Mouse (Mus musculus) hindbrain, embryonic 14.5 days (tissue): Measurements from ENCODE around the gene Gm10100. TPM values are rescaled to one million over a fixed set of nuclear protein-coding genes. Genes with fewer than 3 reads are reported as not detected.
"Not testable (repeated sequence)": the region's sequence is repeated elsewhere in the genome, so short reads cannot be mapped to it uniquely, and the experiment has no call there.

ENCODE experiments used
- ATAC-seq: fragments of 200-750 bp; cut with Nextera tagmentation; 2 replicates; pipeline ENCODE4 v1.8.0; 2017; ENCODE audit warnings: moderate number of reproducible peaks, mild to moderate bottlenecking, moderate TSS enrichment, moderate library complexity; ENCODE audit not compliant: low FRiP score
- DNase-seq: peaks from one replicate; pipeline ENCODE4 v3.0.0-alpha.2; 2015; ENCODE audit warnings: low spot score
- H3K27ac ChIP-seq: fragments of 300-500 bp; sonication (generic); 2 replicates; pipeline ENCODE4 v1.5.1; 2014; ENCODE audit warnings: mild to moderate bottlenecking, moderate library complexity
- H3K27me3 ChIP-seq: fragments of 300-500 bp; sonication (generic); 2 replicates; pipeline ENCODE4 v1.6.1; 2014; ENCODE audit warnings: mild to moderate bottlenecking, low read length, mixed read lengths; ENCODE audit not compliant: control insufficient read depth, insufficient read depth
- H3K36me3 ChIP-seq: fragments of 300-500 bp; sonication (generic); replicated peaks from 2 replicates; pipeline ENCODE4 v1.6.1; 2014; ENCODE audit not compliant: control insufficient read depth, insufficient read depth
- H3K4me1 ChIP-seq: fragments of 300-500 bp; sonication (generic); replicated peaks from 2 replicates; pipeline ENCODE4 v1.6.1; 2014; ENCODE audit warnings: antibody characterized with exemption, low read length, mixed read lengths; ENCODE audit not compliant: control insufficient read depth, insufficient read depth
- H3K4me2 ChIP-seq: fragments of 300-500 bp; sonication (generic); replicated peaks from 2 replicates; pipeline ENCODE4 v1.6.1; 2014; ENCODE audit warnings: mild to moderate bottlenecking, moderate library complexity
- H3K4me3 ChIP-seq: fragments of 300-500 bp; sonication (generic); replicated peaks from 2 replicates; pipeline ENCODE4 v1.5.1; 2014; ENCODE audit warnings: mild to moderate bottlenecking, low read length
- H3K9ac ChIP-seq: fragments of 300-500 bp; sonication (generic); 2 replicates; pipeline ENCODE4 v1.6.1; 2014
- H3K9me3 ChIP-seq: fragments of 300-500 bp; sonication (generic); 2 replicates; pipeline ENCODE4 v1.6.1; 2016; ENCODE audit warnings: low read length; ENCODE audit not compliant: control insufficient read depth
- WGBS: fragments of 180-500 bp; shearing (Covaris S2); extraction: QIAGEN DNeasy Blood & Tissue Kit; methylation state at CpG from one replicate; pipeline ENCODE4 v1.1.7; 2014; 5-methylcytosine and 5-hydroxymethylcytosine counted together
- polyA plus RNA-seq: library from polyadenylated mRNA; unstranded; fragments of >200 nt; fragmentation: Nextera tagmentation; extraction: Ambion mirVana; gene quantifications from 2 replicates; pipeline ENCODE4 v1.2.1, GENCODE M21; 2014

Gm10100 gene
- polyA plus RNA-seq, 1 experiment from 2014 or later: not detected

DNA sequence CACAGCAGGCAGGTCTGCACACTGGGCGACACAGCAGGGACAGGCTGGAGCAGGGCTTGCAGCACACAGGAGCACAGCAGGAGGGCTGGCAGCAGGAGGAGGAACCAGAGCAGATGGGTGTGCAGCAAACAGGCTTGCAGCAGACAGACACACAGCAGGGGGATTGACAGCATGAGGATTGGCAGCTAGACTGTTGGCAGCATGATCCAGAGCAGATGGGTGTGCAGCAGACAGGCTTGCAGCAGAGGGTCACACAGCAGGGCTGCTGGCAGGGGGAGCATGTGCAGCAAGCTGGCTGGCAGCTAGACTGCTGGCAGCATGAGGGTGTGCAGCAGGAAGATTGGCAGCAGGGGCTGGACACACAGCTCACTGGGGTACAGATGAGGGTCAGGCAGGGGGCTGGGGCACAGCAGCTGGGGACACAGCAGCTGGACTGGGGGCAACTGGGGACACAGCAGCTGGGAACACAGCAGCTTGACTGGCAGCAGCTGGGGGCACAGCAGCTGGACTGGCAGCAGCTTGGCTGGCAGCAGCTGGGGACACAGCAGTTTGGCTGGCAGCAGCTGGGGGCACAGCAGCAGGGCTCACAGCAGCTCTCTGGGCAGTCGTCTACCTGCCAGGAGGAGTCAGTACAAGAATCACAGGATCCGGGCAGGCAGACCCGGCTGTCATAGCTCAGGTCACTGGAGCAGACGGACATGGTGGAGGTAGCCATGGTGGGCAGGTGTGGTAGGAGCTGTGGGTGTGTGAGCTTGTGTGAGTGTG, 15.8 kb downstream of the Gm10100 start, which contains the start of gene Gm18596:
TSS of gene Gm18596 (minus strand) at position 715 of the 765 bp plus-strand sequence.
- not testable (repeated sequence) for H3K36me3 ChIP-seq
- WGBS: 58% methylated on average over 4 of the region's 5 CpGs

DNA sequence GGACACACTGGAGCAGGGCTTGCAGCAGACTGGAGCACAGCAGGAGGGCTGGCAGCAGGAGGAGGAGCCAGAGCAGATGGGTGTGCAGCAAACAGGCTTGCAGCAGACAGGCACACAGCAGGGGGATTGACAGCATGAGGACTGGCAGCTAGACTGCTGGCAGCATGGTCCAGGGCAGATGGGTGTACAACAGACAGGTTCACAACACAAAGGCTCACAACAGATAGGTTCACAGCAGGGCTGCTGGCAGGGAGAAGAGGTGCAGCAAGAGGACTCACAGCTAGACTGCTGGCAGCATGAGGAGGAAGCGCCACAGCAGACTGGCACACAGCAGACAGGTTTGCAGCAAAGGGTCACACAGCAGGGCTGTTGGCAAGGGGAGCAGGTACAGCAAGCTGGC, 24.4 kb downstream of the Gm10100 start:
- H3K27me3 ChIP-seq, H3K4me3 ChIP-seq, H3K9me3 ChIP-seq, DNase-seq, H3K36me3 ChIP-seq, ATAC-seq, H3K9ac ChIP-seq, H3K4me1 ChIP-seq, H3K27ac ChIP-seq, H3K4me2 ChIP-seq: not testable (repeated sequence)
- WGBS: 70% methylated on average over 1 of the region's 1 CpGs

More for the DNA sequence above, 15.8 kb downstream of the Gm10100 start, which contains the start of gene Gm18596:
- H3K9ac ChIP-seq, H3K4me3 ChIP-seq, H3K4me2 ChIP-seq, DNase-seq, H3K27ac ChIP-seq, H3K9me3 ChIP-seq, ATAC-seq, H3K27me3 ChIP-seq, H3K4me1 ChIP-seq: not testable (repeated sequence)

DNA sequence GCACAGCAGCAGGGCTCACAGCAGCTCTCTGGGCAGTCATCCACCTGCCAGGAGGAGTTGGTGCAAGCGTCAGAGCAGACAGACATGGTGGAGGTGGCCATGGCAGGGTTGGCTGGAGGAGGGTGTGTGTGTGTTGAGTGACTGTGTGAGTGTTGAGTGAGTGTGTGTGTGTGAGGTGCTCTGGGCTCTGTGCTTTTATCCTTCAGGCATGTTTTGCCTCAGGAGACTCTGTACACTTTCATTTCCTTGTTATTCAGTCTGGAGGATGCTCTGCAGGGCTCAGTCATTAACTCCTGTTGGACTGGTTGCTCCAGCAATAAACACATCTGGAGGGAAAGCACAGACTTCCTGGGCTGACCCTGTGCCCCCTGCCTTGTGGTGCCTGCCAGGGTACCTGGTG, 25.0 kb downstream of the Gm10100 start, which contains the start of gene Gm9736:
TSS of gene Gm9736 (minus strand) at position 101 of the 400 bp plus-strand sequence.
- H3K4me2 ChIP-seq, H3K36me3 ChIP-seq, H3K9me3 ChIP-seq, H3K9ac ChIP-seq, H3K4me1 ChIP-seq, ATAC-seq, H3K4me3 ChIP-seq, DNase-seq, H3K27me3 ChIP-seq, H3K27ac ChIP-seq: not testable (repeated sequence)
- 44% methylated on average over 1 of the region's 1 CpGs for WGBS

DNA sequence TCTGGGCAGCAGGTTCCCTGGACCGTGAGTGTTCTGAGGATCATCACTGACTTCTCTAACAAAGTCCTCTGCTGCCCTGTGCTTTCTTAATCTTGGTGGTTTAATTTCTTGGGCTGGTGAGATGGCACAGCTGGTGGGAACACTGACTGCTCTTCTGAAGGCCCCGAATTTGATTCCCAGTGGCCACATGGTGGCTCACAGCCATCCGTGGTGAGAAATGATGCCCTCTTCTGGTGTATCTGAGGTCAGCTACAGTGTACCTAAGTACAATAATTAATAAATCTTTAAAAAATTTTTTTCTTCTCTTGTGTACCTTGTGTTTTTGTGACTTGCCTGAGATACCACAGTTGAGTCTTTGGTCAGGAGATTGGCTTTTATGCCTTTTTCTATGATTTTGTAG, 26.0 kb downstream of the Gm10100 start:
- not testable (repeated sequence) for ATAC-seq
- WGBS: 69% methylated on average over 3 of the region's 3 CpGs

DNA sequence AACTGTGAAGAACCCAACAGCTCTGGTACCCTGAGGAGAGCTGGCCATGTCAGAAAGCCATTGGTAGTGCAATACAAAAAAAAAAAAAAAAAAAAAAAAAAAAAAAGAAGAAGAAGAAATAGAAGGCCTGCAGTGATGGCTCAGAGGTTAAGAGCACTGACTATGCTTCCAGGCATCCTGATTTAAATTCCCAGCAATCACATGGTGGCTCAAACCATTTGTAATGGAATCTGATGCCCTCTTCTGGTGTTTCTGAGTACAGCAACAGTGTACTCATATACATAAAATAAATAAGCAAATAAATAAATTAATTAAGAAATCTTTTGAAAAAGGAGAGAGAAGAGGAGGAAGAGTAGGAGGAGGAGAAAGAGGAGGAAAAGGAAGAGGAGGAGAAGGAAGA, 27.2 kb downstream of the Gm10100 start:
- Histone ChIP-seq H3K36me3 (no peaks in the 10 kb centered on the region), H3K4me3 (no peak overlapping the region), H3K27ac (no peak overlapping the region), H3K9ac (no peak overlapping the region), H3K4me1 (no peaks in the 10 kb centered on the region), H3K9me3 (no peaks in the 10 kb centered on the region), H3K27me3 (no peaks in the 10 kb centered on the region), H3K4me2 (no peak overlapping the region)
- ATAC-seq: no peak
- no peak for DNase-seq

More for the DNA sequence above, 26.0 kb downstream of the Gm10100 start:
- H3K36me3 ChIP-seq, H3K27me3 ChIP-seq, H3K4me1 ChIP-seq, H3K9ac ChIP-seq, H3K9me3 ChIP-seq, H3K27ac ChIP-seq, H3K4me2 ChIP-seq, DNase-seq, H3K4me3 ChIP-seq: not testable (repeated sequence)

DNA sequence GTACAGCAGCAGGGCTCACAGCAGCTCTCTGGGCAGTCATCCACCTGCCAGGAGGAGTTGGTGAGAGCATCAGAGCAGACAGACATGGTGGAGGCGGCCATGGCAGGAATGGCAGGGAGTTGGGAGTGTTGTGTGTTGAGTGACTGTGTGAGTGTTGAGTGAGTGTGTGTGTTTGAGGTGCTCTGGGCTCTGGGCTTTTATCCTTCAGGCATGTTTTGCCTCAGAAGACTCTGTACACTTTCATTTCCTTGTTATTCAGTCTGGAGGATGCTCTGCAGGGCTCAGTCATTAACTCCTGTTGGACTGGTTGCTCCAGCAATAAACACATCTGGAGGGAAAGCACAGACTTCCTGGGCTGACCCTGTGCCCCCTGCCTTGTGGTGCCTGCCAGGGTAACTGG, 33.3 kb downstream of the Gm10100 start, which contains the start of gene Gm3233:
TSS of gene Gm3233 (minus strand) at position 101 of the 400 bp plus-strand sequence.
- not testable (repeated sequence) for H3K4me1 ChIP-seq, H3K27me3 ChIP-seq, ATAC-seq, H3K4me3 ChIP-seq, H3K9me3 ChIP-seq, H3K36me3 ChIP-seq, H3K27ac ChIP-seq, DNase-seq, H3K9ac ChIP-seq, H3K4me2 ChIP-seq
- no CpG with 5 or more reads among the region's 1 CpGs for WGBS

DNA sequence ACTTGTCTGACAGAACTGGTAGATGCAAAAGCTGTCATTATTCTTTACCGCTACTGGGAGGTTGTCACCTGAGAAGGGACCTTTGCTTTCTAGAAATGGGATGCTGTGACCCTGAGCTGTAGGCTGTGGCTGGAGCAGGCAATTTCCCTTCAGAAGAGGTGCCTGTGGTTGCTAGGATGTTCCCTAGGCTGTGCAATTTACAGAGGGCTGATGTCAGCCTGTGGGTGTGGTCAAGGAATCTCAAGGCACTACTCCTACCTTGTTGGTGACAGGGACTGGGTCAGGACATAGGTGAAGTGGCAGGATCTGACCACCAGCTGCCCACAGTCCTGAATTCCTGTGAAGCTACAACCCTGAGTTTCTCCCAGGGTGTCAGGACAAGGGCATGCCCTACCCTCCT, 43.4 kb downstream of the Gm10100 start:
- WGBS: 86% methylated on average over 1 of the region's 1 CpGs

DNA sequence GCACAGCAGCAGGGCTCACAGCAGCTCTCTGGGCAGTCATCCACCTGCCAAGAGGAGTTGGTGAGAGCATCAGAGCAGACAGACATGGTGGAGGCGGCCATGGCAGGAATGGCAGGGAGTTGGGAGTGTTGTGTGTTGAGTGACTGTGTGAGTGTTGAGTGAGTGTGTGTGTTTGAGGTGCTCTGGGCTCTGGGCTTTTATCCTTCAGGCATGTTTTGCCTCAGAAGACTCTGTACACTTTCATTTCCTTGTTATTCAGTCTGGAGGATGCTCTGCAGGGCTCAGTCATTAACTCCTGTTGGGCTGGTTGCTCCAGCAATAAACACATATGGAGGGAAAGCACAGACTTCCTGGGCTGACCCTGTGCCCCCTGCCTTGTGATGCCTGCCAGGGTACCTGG, 44.9 kb downstream of the Gm10100 start, which contains the start of gene Gm3238:
TSS of gene Gm3238 (minus strand) at position 101 of the 400 bp plus-strand sequence.
- H3K4me2 ChIP-seq, H3K9me3 ChIP-seq, H3K9ac ChIP-seq, H3K4me3 ChIP-seq, H3K27ac ChIP-seq, ATAC-seq, DNase-seq, H3K4me1 ChIP-seq, H3K27me3 ChIP-seq, H3K36me3 ChIP-seq: not testable (repeated sequence)
- 100% methylated on average over 1 of the region's 1 CpGs for WGBS

More for the DNA sequence above, 43.4 kb downstream of the Gm10100 start:
- no peak overlapping the region for H3K4me2 ChIP-seq
- H3K9ac ChIP-seq: no peak overlapping the region
- no peaks in the 10 kb centered on the region for H3K27me3 ChIP-seq
- H3K36me3 ChIP-seq: no peaks in the 10 kb centered on the region
- no peak for ATAC-seq
- DNase-seq: no peak
- H3K27ac ChIP-seq: no peak overlapping the region
- H3K4me3 ChIP-seq: no peak overlapping the region
- H3K4me1 ChIP-seq: no peaks in the 10 kb centered on the region
- no peaks in the 10 kb centered on the region for H3K9me3 ChIP-seq

GRCm38 (mm10) chr10:77772142-77772541, 45.9 kb downstream of the Gm10100 start:
- not testable (repeated sequence) for ATAC-seq, H3K27ac ChIP-seq

More at GRCm38 (mm10) chr10:77772142-77772541, 45.9 kb downstream of the Gm10100 start:
- not testable (repeated sequence) for DNase-seq, H3K4me2 ChIP-seq, H3K9ac ChIP-seq, H3K36me3 ChIP-seq, H3K4me3 ChIP-seq, H3K9me3 ChIP-seq, H3K4me1 ChIP-seq, H3K27me3 ChIP-seq
- WGBS: 100% methylated on average over 1 of the region's 3 CpGs
